Mouse (Mus musculus) C2C12 (cell line): Measurements from ENCODE around the gene A430005L14Rik.

Source experiments
- CEBPB ChIP-seq: IDR thresholded peaks from one replicate; pipeline ENCODE4 v1.6.1; 2011; ENCODE audit warnings: low read depth, mild to moderate bottlenecking, control low read depth, moderate library complexity
- CTCF ChIP-seq: IDR thresholded peaks from one replicate; pipeline ENCODE4 v1.5.1; 2011; ENCODE audit not compliant: control insufficient read depth, insufficient read depth, insufficient read length
- MYOG ChIP-seq: IDR thresholded peaks from one replicate; pipeline ENCODE4 v1.6.1; 2011; ENCODE audit not compliant: control insufficient read depth, insufficient read length; ENCODE audit errors: extremely low read depth

- TF ChIP-seq CEBPB (no peak), CTCF (no peak), MYOG (no peak)
Measured at GRCm38 (mm10) chr4:153944261-153944660, 12.8 kb upstream of the A430005L14Rik start.
